Mouse (Mus musculus) cerebellum, adult 2 months (tissue): ENCODE data around the gene Armh3. TPM values are rescaled to one million over a fixed set of nuclear protein-coding genes. Genes with fewer than 3 reads are reported as not detected.
A peak's percentile ranks its signal among the peaks of the same experiment; 100 is the strongest.
"Not testable (repeated sequence)": the region's sequence is repeated elsewhere in the genome, so short reads cannot be mapped to it uniquely, and the experiment has no call there.

Source experiments
- DNase-seq, 2 experiments: peaks; one replicate each; pipeline ENCODE4 v3.0.0; 2021
- H3K27ac ChIP-seq: fragments of 200-500 bp; 2 replicates; pipeline ENCODE4 v1.5.1; 2012; ENCODE audit warnings: low read length, control low read depth, inconsistent platforms; ENCODE audit not compliant: insufficient read depth
- H3K27me3 ChIP-seq: fragments of 200-500 bp; 2 replicates; pipeline ENCODE4 v1.6.1; 2012; ENCODE audit warnings: inconsistent platforms, mild to moderate bottlenecking, low read length, moderate library complexity; ENCODE audit not compliant: control insufficient read depth, insufficient read depth
- H3K4me1 ChIP-seq: fragments of 200-500 bp; 2 replicates; pipeline ENCODE4 v1.6.1; 2011; ENCODE audit warnings: low read length; ENCODE audit not compliant: control insufficient read depth, insufficient read depth
- H3K4me3 ChIP-seq: fragments of 200-500 bp; replicated peaks from 2 replicates; pipeline ENCODE3; 2011; ENCODE audit warnings: mild to moderate bottlenecking, low read depth, low read length, control low read depth; ENCODE audit not compliant: insufficient read depth
- CTCF ChIP-seq: fragments of 200-500 bp; IDR thresholded peaks from 2 replicates; pipeline ENCODE4 v1.5.1; 2011; ENCODE audit warnings: low read depth, mild to moderate bottlenecking, control low read depth, low read length, moderate library complexity, borderline replicate concordance; ENCODE audit not compliant: insufficient read depth
- POLR2A ChIP-seq: fragments of 200-500 bp; IDR thresholded peaks from 2 replicates; pipeline ENCODE4 v1.6.1; 2011; ENCODE audit warnings: low read length, control low read depth, borderline replicate concordance; ENCODE audit not compliant: insufficient read depth
- WGBS: fragments of 180-500 bp; shearing (Covaris S2); methylation state at CpG from one replicate; pipeline ENCODE4 v1.1.7; 2018; 5-methylcytosine and 5-hydroxymethylcytosine counted together
- polyA plus RNA-seq: library from polyadenylated mRNA; depleted of rRNA; stranded (reverse); fragments of >200 nt; gene quantifications from 2 replicates; pipeline ENCODE4 v1.2.3, GENCODE M21; 2012

The Armh3 gene
- polyA plus RNA-seq, 1 experiment: 18.2 TPM

DNA sequence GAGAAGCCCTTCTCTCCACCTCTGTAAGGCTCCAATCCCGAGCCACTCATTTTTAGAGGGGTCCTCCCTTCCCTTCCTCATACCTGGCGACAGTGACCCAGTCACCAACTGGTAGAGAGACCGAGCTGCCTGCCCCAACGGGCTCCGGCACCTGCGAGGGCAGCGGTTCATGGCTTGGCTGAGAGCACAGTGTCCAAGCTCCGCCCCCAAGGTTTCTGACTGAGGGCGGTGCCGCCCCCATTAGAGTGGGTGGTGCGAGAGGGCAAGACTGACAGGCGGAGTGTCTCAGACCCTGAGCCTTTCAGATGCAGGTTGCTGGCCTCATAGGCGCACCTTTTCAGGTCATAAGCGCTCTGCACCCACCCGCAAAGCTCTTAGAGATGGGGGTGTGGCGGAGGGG, 186.2 kb downstream of the Armh3 start:
- H3K27me3 ChIP-seq: no peaks in the 10 kb centered on the region
- H3K4me3 ChIP-seq: peak overlapping the region; percentile 46
- WGBS: 5% methylated on average over 16 of the region's 16 CpGs
- TF ChIP-seq CTCF (no peak), POLR2A (no peak)
- DNase-seq: peak; percentile 45 to 48
- H3K4me1 ChIP-seq: peaks cover 9% of the 10 kb centered on the region
- no peak overlapping the region for H3K27ac ChIP-seq

DNA sequence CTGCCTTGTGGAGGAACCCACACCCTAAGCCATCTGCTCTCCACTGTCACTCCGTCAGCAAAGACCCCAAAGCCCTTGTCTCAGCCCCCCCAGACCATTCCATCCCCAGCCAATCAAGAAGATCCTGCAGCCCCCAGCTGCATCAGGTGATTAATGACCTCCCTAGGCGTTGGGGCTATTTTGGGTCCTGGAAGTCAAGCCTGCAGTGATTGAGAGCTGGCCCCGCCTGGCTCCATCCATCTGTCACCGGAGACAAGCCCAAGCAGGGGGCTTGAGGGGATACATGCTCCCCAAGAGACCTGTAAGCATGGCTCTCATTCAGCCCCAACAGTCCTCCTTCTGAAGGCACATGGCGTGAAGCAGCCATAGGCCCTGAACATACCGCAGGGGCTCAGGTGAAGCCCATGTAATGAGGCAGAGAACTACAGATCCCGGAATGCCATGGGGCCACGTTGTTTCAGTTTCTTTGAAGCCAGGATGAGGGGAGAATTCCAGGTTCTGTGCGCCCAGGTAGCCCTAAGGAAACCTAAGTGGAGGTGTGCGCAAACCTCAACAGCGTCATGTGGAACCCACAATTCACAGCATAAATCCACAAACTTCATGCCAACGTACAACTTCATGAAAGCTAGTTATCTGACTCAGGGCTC, 187.1 kb downstream of the Armh3 start:
- H3K4me1 ChIP-seq: peaks cover 9% of the 10 kb centered on the region
- no peak overlapping the region for H3K4me3 ChIP-seq
- 57% methylated on average over 12 of the region's 12 CpGs for WGBS
- H3K27me3 ChIP-seq: no peaks in the 10 kb centered on the region
- TF ChIP-seq CTCF: no peak
- TF ChIP-seq POLR2A: no peak
- H3K27ac ChIP-seq: no peak overlapping the region
- DNase-seq: no peak

DNA sequence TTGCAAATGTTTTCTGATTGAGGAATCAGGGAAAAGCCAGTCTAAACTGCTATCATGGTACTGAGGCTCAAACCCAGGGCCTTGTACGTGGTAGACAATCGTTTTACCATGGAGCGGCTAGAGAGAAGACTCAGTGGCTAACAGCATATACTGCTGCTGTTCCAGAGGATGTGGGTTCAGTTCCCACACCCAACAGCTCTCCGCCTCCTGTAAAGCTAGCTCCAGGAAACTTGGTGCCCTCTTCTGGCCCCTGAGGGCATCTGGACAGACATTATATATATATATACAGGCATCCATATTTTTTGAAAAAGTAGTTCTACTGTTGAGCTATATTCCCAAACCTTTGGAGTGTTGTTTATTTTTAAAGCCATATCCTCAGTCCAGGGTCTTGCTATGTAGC, 190.6 kb downstream of the Armh3 start:
- DNase-seq: no peak
- no peak overlapping the region for H3K4me3 ChIP-seq
- H3K4me1 ChIP-seq: peaks cover 9% of the 10 kb centered on the region
- no peak for TF ChIP-seq CTCF
- TF ChIP-seq POLR2A: no peak
- WGBS: 97% methylated on average over 4 of the region's 4 CpGs
- H3K27me3 ChIP-seq: no peaks in the 10 kb centered on the region
- H3K27ac ChIP-seq: no peak overlapping the region

DNA sequence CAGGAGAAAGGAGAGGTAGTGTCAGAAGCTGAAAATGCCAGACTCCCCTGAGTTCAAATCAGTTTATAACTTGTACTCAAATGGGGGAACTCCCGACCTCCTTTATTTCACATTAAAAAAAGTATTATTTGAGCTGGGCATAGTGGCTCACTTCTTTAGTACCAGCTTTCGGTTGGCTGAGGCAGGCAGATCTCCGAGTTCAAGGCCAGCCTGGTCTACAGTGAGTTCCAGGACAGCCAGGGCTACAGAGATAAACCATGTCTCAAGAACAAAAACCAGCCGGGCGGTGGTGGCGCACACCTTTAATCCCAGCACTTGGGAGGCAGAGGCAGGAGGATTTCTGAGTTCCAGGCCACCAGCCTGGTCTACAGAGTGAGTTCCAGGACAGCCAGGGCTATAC, 192.5 kb downstream of the Armh3 start:
- H3K27me3 ChIP-seq, DNase-seq, H3K4me1 ChIP-seq, H3K4me3 ChIP-seq, H3K27ac ChIP-seq: not testable (repeated sequence)
- 97% methylated on average over 6 of the region's 6 CpGs for WGBS

DNA sequence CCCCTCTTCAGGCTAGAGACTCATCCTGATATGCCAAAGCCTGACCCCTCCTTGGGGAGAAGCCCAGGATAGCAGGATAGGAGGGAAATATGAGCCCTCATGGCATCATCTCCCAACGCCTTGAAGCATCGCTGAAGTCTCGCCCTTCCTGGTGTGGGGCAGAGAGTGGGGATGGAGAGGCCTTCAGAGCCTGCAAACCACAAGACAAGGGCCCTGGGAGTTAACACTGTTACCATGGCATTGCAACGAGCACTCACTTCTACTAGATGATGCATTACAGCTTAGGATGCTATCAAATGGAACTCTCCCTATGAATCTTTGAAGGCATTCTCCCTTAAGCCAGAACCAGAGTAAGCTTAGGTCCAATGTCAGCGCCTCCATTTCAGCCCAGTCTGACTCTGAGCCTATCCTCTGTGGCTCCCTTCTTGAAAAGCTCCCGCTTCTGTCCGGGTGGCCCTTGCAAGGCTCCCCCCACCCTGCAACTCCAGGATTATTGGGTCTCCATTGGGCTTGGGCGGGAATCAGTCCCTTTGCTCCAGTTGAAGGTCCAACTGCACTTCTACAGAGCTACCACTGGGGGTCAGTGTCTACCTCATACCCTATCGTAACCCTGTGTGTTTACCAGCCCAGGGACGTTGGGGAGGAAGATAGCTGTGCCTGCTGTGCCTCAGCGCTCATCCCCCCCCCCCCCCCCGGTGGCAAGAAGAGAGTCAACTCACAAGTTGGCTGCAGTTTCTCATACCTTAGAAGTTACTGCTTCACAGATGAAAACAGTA, 193.5 kb downstream of the Armh3 start:
- 27% methylated on average over 12 of the region's 12 CpGs for WGBS
- Histone ChIP-seq H3K27ac (no peak overlapping the region), H3K4me1 (no peaks in the 10 kb centered on the region), H3K4me3 (peak overlapping the region; percentile 38), H3K27me3 (no peaks in the 10 kb centered on the region)
- TF ChIP-seq CTCF (peak; percentile 91), POLR2A (no peak)
- peak; percentile 51 to 60 for DNase-seq

DNA sequence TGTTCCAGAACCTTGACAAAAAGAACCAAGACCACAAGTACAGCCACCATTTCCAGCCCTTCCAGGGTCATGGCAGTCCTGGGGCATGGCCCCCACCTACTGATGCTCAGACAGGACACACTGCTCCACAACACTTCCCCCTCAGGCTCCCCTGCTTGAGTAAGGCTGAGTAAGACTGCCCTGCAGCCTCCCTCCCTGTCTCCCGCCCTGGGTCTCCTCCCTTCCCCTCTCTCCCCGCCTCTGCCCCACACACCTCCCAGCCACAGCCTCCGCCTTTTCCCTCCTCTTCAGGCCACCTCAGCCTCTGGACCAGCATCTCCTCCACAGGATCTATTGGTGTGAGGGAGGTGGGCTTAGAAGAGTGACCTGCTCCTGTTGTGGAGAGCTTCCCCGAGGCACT, 194.9 kb downstream of the Armh3 start:
- H3K4me3 ChIP-seq: no peak overlapping the region
- TF ChIP-seq POLR2A (no peak), CTCF (no peak)
- H3K4me1 ChIP-seq: no peaks in the 10 kb centered on the region
- H3K27me3 ChIP-seq: no peaks in the 10 kb centered on the region
- no peak for DNase-seq
- H3K27ac ChIP-seq: no peak overlapping the region
- 36% methylated on average over 4 of the region's 4 CpGs for WGBS

DNA sequence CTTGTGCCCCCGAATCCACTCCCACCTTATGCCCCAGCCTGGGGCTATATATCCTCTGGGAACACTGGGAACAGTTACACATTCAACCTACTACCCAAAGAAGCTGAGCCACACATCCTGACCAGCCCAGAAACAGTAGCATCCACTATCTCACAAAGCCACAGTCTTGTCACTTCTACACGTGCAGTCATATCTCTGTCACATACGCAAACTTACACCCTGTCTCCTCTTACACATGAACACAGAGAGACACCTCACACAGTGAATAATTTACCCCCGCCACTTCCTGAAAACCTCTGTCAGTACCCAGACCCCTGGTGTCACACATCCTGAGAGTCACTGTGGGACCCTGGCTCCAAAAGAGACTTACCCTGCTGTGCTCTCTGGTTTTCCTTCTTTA, 195.6 kb downstream of the Armh3 start:
- WGBS: 60% methylated on average over 4 of the region's 4 CpGs
- Histone ChIP-seq H3K27me3 (no peaks in the 10 kb centered on the region), H3K4me3 (no peak overlapping the region), H3K4me1 (no peaks in the 10 kb centered on the region), H3K27ac (no peak overlapping the region)
- DNase-seq: no peak
- TF ChIP-seq POLR2A (no peak), CTCF (no peak)

DNA sequence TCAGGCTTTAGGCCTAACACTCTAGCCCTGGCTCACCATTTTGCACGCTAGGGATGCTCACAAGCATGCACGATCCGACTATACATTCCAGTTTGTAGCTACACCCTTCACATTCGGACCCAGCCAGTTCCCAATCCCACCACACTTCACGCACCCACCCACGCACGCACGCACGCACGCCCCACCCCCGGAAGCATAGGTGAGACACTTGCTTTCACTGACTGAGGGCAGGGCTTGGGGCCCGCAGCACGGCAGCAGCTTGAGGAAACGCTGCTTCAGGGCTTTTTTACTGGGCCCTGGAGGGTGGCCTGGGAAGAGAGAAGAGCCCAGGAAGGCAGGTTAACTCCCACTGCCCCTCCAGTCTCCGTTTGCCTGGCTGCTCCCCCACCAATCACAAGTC, 201.4 kb downstream of the Armh3 start:
- H3K4me3 ChIP-seq: no peak overlapping the region
- 84% methylated on average over 15 of the region's 15 CpGs for WGBS
- H3K4me1 ChIP-seq: peaks cover 4% of the 10 kb centered on the region; the same call in 1 of the 2 replicates
- H3K27me3 ChIP-seq: no peaks in the 10 kb centered on the region
- no peak overlapping the region for H3K27ac ChIP-seq
- TF ChIP-seq POLR2A (no peak), CTCF (no peak)
- no peak for DNase-seq

DNA sequence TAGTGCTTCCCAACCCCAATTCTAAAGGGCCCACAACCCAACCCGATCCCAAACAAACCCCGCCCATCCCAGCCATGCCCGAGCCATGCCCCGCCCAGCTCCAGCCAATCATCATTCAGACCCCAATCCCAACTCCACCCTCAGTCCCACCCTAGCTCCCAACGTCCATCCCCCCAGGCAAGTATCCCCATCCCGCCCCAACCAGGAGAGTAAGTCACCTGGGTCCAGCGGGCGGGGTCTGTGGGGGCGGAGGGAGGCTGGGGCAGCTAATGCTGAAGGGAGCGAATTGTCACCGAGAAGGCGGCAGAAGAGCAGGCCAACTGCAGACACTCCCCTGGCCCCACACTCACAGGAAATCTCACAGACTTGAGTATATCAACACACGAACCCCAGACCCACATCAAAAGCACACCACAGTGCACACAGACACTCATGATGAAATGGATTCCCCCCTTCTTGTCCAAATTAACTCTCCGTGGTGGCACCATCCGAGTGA, 202.2 kb downstream of the Armh3 start:
- no peak overlapping the region for H3K4me3 ChIP-seq

More for the DNA sequence above, 202.2 kb downstream of the Armh3 start:
- 27% methylated on average over 15 of the region's 15 CpGs for WGBS
- DNase-seq: no peak
- Histone ChIP-seq H3K4me1 (peaks cover 4% of the 10 kb centered on the region; the same call in 1 of the 2 replicates), H3K27ac (no peak overlapping the region), H3K27me3 (no peaks in the 10 kb centered on the region)
- no peak for TF ChIP-seq POLR2A
- no peak for TF ChIP-seq CTCF
